Mouse (Mus musculus) pancreas, adult 10 weeks (tissue): ENCODE results near the gene Ppan. TPM values are rescaled to one million over a fixed set of nuclear protein-coding genes. Genes with fewer than 3 reads are reported as not detected.

Experiments
- polyA plus RNA-seq: library from polyadenylated mRNA; stranded (reverse); fragments of 350-450 nt; fragmentation: Illumina TruSeq; extraction: RNeasy Lipid Tissue Mini Kit (QIAGEN cat#74804); gene quantifications from one replicate; pipeline ENCODE4 v1.2.3, GENCODE M21; 2015; ENCODE audit warnings: low read depth, low replicate concordance; ENCODE audit not compliant: insufficient read depth

Ppan gene
- 21.0 TPM for polyA plus RNA-seq

DNA sequence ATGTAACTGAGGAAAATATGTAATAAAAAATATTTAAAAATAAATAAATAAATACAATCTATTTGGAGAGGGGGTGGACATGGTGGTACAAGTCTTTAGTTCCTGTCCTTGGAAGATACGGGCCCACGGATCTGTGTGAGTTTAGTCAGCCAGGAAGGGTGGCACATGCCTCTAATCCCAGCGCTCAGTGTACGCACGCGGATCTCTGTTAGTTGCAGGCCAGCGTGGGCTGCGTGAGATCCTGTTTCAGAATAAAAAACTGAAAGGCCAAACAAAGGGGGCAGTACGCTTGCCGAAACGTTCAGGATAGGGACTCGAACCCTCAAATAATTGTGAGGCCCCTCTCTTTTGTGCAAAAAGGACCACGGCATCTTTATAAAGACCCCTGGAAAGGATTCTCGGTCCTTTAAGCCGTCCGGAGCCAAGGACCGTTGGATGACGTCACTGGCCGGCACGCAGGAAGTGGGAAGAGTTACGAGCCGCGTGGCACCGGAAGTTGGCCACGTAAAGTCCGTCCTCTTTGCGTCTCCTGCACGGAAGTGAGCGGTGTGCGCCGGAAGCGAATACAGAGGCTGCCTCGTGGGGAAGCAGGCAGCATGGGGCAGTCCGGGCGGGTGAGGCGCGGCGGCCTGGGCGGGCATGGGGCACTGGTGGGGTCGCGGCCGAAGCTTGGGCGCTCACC, at the start of gene Ppan:
Gene Ppan, plus strand, starts transcription at position 472 of the 682 bp plus-strand sequence.

DNA sequence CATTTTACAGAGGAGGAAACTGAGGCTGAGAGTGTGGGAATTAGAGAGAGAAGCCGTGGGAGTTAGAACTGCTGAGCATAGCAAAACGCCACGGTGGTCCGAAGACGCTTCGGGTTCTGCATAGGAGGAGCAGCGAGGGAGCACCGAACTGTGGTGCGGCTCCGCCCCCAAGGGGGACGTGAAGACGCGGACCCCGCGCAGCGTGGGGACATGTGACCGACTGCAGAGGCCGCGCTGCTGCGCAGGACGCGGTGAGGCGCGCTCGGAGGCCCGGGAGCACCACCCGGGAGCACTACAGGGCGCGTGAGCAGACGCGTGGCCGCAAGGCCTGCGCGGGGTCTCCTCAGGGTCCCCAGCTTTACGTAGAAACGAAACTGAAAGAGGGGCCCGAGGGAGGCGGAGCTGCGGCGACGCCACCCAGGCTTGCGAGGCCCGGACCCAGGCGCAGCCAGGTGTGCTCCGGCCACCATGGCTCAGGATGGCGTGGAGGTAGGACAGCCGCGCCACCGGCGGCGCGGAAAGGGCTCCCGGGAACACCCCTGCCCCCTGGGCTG, 19.4 kb upstream of the Ppan start, which contains the start of gene A230050P20Rik:
Gene A230050P20Rik, plus strand, starts transcription at position 195 of the 554 bp plus-strand sequence.

DNA sequence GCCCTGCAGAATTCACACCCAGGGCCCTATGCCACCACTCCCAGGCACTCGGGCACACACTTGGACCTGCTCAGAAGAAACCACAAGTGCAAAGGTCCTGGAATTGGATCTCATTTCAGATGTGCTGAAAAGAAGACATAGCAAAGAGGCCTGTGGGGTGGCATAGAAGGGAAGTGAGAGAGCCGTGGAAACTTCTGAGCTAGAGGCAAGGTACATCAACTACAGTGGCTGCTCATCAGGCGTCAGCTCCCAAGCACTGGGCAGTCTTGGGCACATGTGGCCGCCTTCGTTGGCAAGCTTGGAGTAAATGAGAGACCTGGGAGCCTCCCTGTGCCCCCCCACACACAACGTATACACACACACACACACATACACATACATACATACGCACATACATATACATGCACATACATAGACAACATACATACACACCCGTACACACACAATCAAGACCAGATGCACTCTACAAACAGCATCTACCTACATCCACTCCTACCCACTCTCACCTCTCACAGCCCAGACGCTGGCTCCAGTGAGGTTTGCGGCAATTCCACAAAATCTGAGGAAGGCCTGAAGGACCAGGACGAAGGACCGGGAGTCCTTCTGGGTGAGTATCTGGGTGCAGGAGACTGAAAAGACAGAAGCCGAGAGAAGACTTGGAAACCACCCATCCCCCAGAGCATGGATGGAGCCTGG, 8.7 kb upstream of the Ppan start, which contains the start of gene Angptl6:
Gene Angptl6, minus strand, starts transcription at position 631 of the 696 bp plus-strand sequence.

GRCm38 (mm10) chr9:20898511-20899073, 10.6 kb downstream of the Ppan start, which contains the start of gene Eif3g:
Eif3g (minus strand) TSS chr9:20898623.

Other genes with a start within 250 kb of the Ppan start
- gene Ubl5, start 245.3 kb upstream of the Ppan start, polyA plus RNA-seq, result 85.3 TPM
- gene Fbxl12, start 243.4 kb upstream of the Ppan start, polyA plus RNA-seq, result 8.1 TPM
- gene Pin1, start 236.1 kb upstream of the Ppan start, polyA plus RNA-seq, result 2.8 TPM
- gene Olfm2, start 141.8 kb upstream of the Ppan start, polyA plus RNA-seq, result 0.57 TPM
- 10.9 TPM for gene Col5a3, start 73.1 kb upstream of the Ppan start, polyA plus RNA-seq
- gene Rdh8, start 69.7 kb upstream of the Ppan start, polyA plus RNA-seq, result not detected
- 12.9 TPM for gene A230050P20Rik, start 19.5 kb upstream of the Ppan start, polyA plus RNA-seq
- gene Angptl6, start 8.4 kb upstream of the Ppan start, polyA plus RNA-seq, result 1.1 TPM
- 46.1 TPM for gene Eif3g, start 10.4 kb downstream of the Ppan start, polyA plus RNA-seq
- 4.3 TPM for gene Dnmt1, start 71.7 kb downstream of the Ppan start, polyA plus RNA-seq
- gene S1pr2, start 88.6 kb downstream of the Ppan start, polyA plus RNA-seq, result 3.5 TPM
- 13.8 TPM for gene Mrpl4, start 114.6 kb downstream of the Ppan start, polyA plus RNA-seq
- 7.2 TPM for gene Icam1, start 127.8 kb downstream of the Ppan start, polyA plus RNA-seq
- not detected for gene Icam4, start 141.2 kb downstream of the Ppan start, polyA plus RNA-seq
- gene Icam5, start 143.9 kb downstream of the Ppan start, polyA plus RNA-seq, result not detected
- not detected for gene Zglp1, start 178.9 kb downstream of the Ppan start, polyA plus RNA-seq
- 0.74 TPM for gene Gm49373, start 184.9 kb downstream of the Ppan start, polyA plus RNA-seq
- 12.7 TPM for gene Fdx1l, start 185.4 kb downstream of the Ppan start, polyA plus RNA-seq
- 4.2 TPM for gene Gm38431, start 203.8 kb downstream of the Ppan start, polyA plus RNA-seq
- 4.9 TPM for gene Raver1, start 203.8 kb downstream of the Ppan start, polyA plus RNA-seq
- 6.1 TPM for gene Tyk2, start 243.1 kb downstream of the Ppan start, polyA plus RNA-seq